In genomic region chr4:98677506-98677905, GRCm38 (mm10) we compare ENCODE assay signal across 37 mouse cellular contexts. TPM values are rescaled to one million over a fixed set of nuclear protein-coding genes. Genes with fewer than 3 reads are reported as not detected.
DNase-seq lines count a peak whose midpoint lies in the region; ATAC-seq and TF ChIP-seq lines count a peak whose summit lies in the region.
"Had no signal": no experiment of that assay in that cellular context is flagged by ENCODE, and none has a peak within 500 bp of the region (broad histone marks: within the 10 kb centered on the region; RNA-seq: fewer than 3 reads in every experiment).

No protein-coding gene starts in this region.

- peak; percentile 32; the same call in 1 of the 2 replicates for ATAC-seq in forebrain, embryonic 14.5 days
- no peak for ATAC-seq in forebrain, postnatal 0 days
- no peak for ATAC-seq in embryonic facial prominence, embryonic 11.5 days (replicated peaks; ENCODE audit: insufficient number of reproducible peaks, low FRiP score, low TSS enrichment, low read depth)
- ATAC-seq in midbrain, postnatal 0 days (ENCODE audit: low FRiP score): no peak
- ATAC-seq: hindbrain, embryonic 16.5 days; intestine, embryonic 15.5 days; midbrain, embryonic 16.5 days had no signal

- peaks cover 3% of the 10 kb centered on the region; the same call in 1 of the 2 replicates for H3K36me3 ChIP-seq in forebrain, embryonic 14.5 days (ENCODE audit: control insufficient read depth, insufficient read depth, low read length)
- no peaks in the 10 kb centered on the region for H3K36me3 ChIP-seq in forebrain, postnatal 0 days (ENCODE audit: insufficient read depth)
- H3K36me3 ChIP-seq in embryonic facial prominence, embryonic 11.5 days (replicated peaks; ENCODE audit: control insufficient read depth, insufficient read depth, low read depth, low read length): no peaks in the 10 kb centered on the region
- no peaks in the 10 kb centered on the region for H3K36me3 ChIP-seq in limb, embryonic 10.5 days
- H3K36me3 ChIP-seq in midbrain, postnatal 0 days (ENCODE audit: insufficient read depth, low read length): no peaks in the 10 kb centered on the region
- H3K36me3 ChIP-seq: forebrain, embryonic 12.5 days; G1E; heart, embryonic 15.5 days; intestine, embryonic 15.5 days; liver, embryonic 15.5 days; neural tube, embryonic 12.5 days had no signal

- TF ChIP-seq CTCF in forebrain, postnatal 0 days (IDR thresholded peaks at IDR 0.05; ENCODE audit: low read depth): no peak
- TF ChIP-seq CTCF in midbrain, postnatal 0 days (IDR thresholded peaks at IDR 0.05): no peak

- no peak overlapping the region for H3K4me2 ChIP-seq in forebrain, embryonic 14.5 days (ENCODE audit: low read length)
- no peak overlapping the region for H3K4me2 ChIP-seq in forebrain, postnatal 0 days (ENCODE audit: low read depth)
- H3K4me2 ChIP-seq in embryonic facial prominence, embryonic 11.5 days (ENCODE audit: low read depth, low read length): no peak overlapping the region
- H3K4me2 ChIP-seq in midbrain, postnatal 0 days (ENCODE audit: low read depth, low read length, poor library complexity, severe bottlenecking): no peak overlapping the region
- H3K4me2 ChIP-seq: forebrain, embryonic 12.5 days; heart, embryonic 15.5 days; intestine, embryonic 15.5 days; liver, embryonic 15.5 days; lung, embryonic 14.5 days; midbrain, embryonic 11.5 days; neural tube, embryonic 12.5 days had no signal

- no peak overlapping the region for H3K27ac ChIP-seq in forebrain, embryonic 14.5 days (ENCODE audit: low read depth, low read length)
- H3K27ac ChIP-seq in forebrain, postnatal 0 days (ENCODE audit: low read depth, low read length): no peak overlapping the region
- no peak overlapping the region for H3K27ac ChIP-seq in embryonic facial prominence, embryonic 11.5 days (replicated peaks; ENCODE audit: low read depth, low read length)
- peak overlapping the region; percentile 69; the same call in 1 of the 2 replicates for H3K27ac ChIP-seq in limb, embryonic 10.5 days
- no peak overlapping the region for H3K27ac ChIP-seq in midbrain, postnatal 0 days (ENCODE audit: low read depth, low read length)
- H3K27ac ChIP-seq: forebrain, embryonic 12.5 days; heart, embryonic 15.5 days; intestine, embryonic 15.5 days; liver, embryonic 15.5 days; neural tube, embryonic 12.5 days; stomach, postnatal 0 days had no signal

- H3K9ac ChIP-seq in forebrain, embryonic 14.5 days (ENCODE audit: low read length): no peak overlapping the region
- H3K9ac ChIP-seq in forebrain, postnatal 0 days: no peak overlapping the region
- H3K9ac ChIP-seq in embryonic facial prominence, embryonic 11.5 days (replicated peaks; ENCODE audit: low read length): no peak overlapping the region
- H3K9ac ChIP-seq in midbrain, postnatal 0 days (replicated peaks; ENCODE audit: low read length, poor library complexity, severe bottlenecking): no peak overlapping the region
- H3K9ac ChIP-seq: forebrain, embryonic 12.5 days; heart, embryonic 15.5 days; intestine, embryonic 15.5 days; liver, embryonic 15.5 days; lung, embryonic 14.5 days; neural tube, embryonic 12.5 days had no signal

- no peak overlapping the region for H3K4me3 ChIP-seq in forebrain, embryonic 14.5 days (ENCODE audit: low read depth, low read length)
- H3K4me3 ChIP-seq in forebrain, postnatal 0 days (ENCODE audit: low read depth, low read length): no peak overlapping the region
- H3K4me3 ChIP-seq in embryonic facial prominence, embryonic 11.5 days (ENCODE audit: low read depth, low read length): no peak overlapping the region
- no peak overlapping the region for H3K4me3 ChIP-seq in limb, embryonic 10.5 days
- H3K4me3 ChIP-seq in midbrain, postnatal 0 days (ENCODE audit: low read depth, low read length): no peak overlapping the region
- H3K4me3 ChIP-seq: erythroblast, embryonic 14.5 days; forebrain, embryonic 12.5 days; heart, embryonic 15.5 days; intestine, embryonic 15.5 days; liver, embryonic 15.5 days; myocyte; neural tube, embryonic 12.5 days had no signal

- H3K9me3 ChIP-seq in forebrain, embryonic 14.5 days (replicated peaks; ENCODE audit: control insufficient read depth, low read length): no peaks in the 10 kb centered on the region
- H3K9me3 ChIP-seq in forebrain, postnatal 0 days (ENCODE audit: low read length): no peaks in the 10 kb centered on the region
- no peaks in the 10 kb centered on the region for H3K9me3 ChIP-seq in embryonic facial prominence, embryonic 11.5 days (replicated peaks; ENCODE audit: control insufficient read depth, low read length)
- H3K9me3 ChIP-seq in limb, embryonic 10.5 days (replicated peaks): no peaks in the 10 kb centered on the region
- H3K9me3 ChIP-seq in midbrain, postnatal 0 days (ENCODE audit: low read length): no peaks in the 10 kb centered on the region
- H3K9me3 ChIP-seq: forebrain, embryonic 12.5 days; heart, embryonic 15.5 days; intestine, embryonic 15.5 days; liver, embryonic 15.5 days; neural tube, embryonic 12.5 days had no signal

- no peaks in the 10 kb centered on the region for H3K4me1 ChIP-seq in forebrain, embryonic 14.5 days (ENCODE audit: control insufficient read depth, insufficient read depth, low read length)
- H3K4me1 ChIP-seq in forebrain, postnatal 0 days (ENCODE audit: insufficient read depth): no peaks in the 10 kb centered on the region
- no peaks in the 10 kb centered on the region for H3K4me1 ChIP-seq in embryonic facial prominence, embryonic 11.5 days (ENCODE audit: control insufficient read depth, insufficient read depth, low read length)
- peaks cover 27% of the 10 kb centered on the region for H3K4me1 ChIP-seq in limb, embryonic 10.5 days
- no peaks in the 10 kb centered on the region for H3K4me1 ChIP-seq in midbrain, postnatal 0 days (ENCODE audit: insufficient read depth, low read length)
- H3K4me1 ChIP-seq: forebrain, embryonic 12.5 days; heart, embryonic 15.5 days; intestine, embryonic 15.5 days; liver, embryonic 15.5 days had no signal

- WGBS in forebrain, embryonic 14.5 days: 50% methylated on average over 9 of the region's 9 CpGs
- 52% methylated on average over 9 of the region's 9 CpGs for WGBS in forebrain, postnatal 0 days
- 29% methylated on average over 9 of the region's 9 CpGs for WGBS in embryonic facial prominence, embryonic 11.5 days
- 15% methylated on average over 9 of the region's 9 CpGs for WGBS in limb, embryonic 10.5 days
- WGBS in midbrain, postnatal 0 days: 75% methylated on average over 9 of the region's 9 CpGs

- H3K27me3 ChIP-seq in forebrain, embryonic 14.5 days (replicated peaks; ENCODE audit: control insufficient read depth, insufficient read depth, low read length): no peaks in the 10 kb centered on the region
- H3K27me3 ChIP-seq in forebrain, postnatal 0 days (ENCODE audit: insufficient read depth, low read length): no peaks in the 10 kb centered on the region
- H3K27me3 ChIP-seq in embryonic facial prominence, embryonic 11.5 days (ENCODE audit: control insufficient read depth, insufficient read depth, low read length): no peaks in the 10 kb centered on the region
- peaks cover 65% of the 10 kb centered on the region for H3K27me3 ChIP-seq in limb, embryonic 10.5 days (ENCODE audit: low read depth, poor library complexity, severe bottlenecking)
- H3K27me3 ChIP-seq in midbrain, postnatal 0 days (ENCODE audit: insufficient read depth, low read length): no peaks in the 10 kb centered on the region
- H3K27me3 ChIP-seq: forebrain, embryonic 12.5 days; heart, embryonic 15.5 days; intestine, embryonic 15.5 days; liver, embryonic 15.5 days; neural tube, embryonic 12.5 days had no signal

- DNase-seq in forebrain, embryonic 14.5 days (ENCODE audit: low spot score): peak; percentile 7
- no peak for DNase-seq in forebrain, postnatal 0 days
- DNase-seq in embryonic facial prominence, embryonic 11.5 days (ENCODE audit: low spot score): peak; percentile 71
- DNase-seq in limb, embryonic 10.5 days (ENCODE audit: low spot score): peak; percentile 45
- no peak for DNase-seq in lung, postnatal 4 days
- no peak for DNase-seq in midbrain, postnatal 0 days (ENCODE audit: low spot score)
- DNase-seq in yolk sac, embryonic 10.5 days (ENCODE audit: low spot score): no peak
- DNase-seq: adrenal gland, postnatal 10 days; cerebellum, adult 8-10 months; cerebellum, postnatal 36 days; gastrocnemius, postnatal 14 days; kidney, adult 2 months; layer of hippocampus, postnatal 36 days; liver; lung, embryonic 14.5 days; lung, postnatal 14 days; right cerebral cortex, postnatal 4 days; thymus, adult 18-20 months; thymus, postnatal 36 days had no signal

RNA-seq across cellular contexts. Expression of gene L1td1, which starts 49.0 kb away (rescaled TPM):
- polyA plus RNA-seq in forebrain, embryonic 14.5 days (2014; fragmentation: Nextera tagmentation; extraction: Ambion mirVana): 0.14 TPM in 1 of 2 replicates, not detected in the other
- not detected in 2 replicates for total RNA-seq in forebrain, postnatal 0 days (2014; rRNA removed)
- polyA plus RNA-seq in forebrain, postnatal 0 days (2015; fragmentation: Nextera tagmentation; extraction: Ambion mirVana): 0.05 TPM in 1 of 2 replicates, not detected in the other
- polyA plus RNA-seq in embryonic facial prominence, embryonic 11.5 days (2014; fragmentation: Nextera tagmentation; extraction: Ambion mirVana): 0.24 and 0.32 TPM in 2 replicates
- polyA plus RNA-seq in limb, embryonic 10.5 days (2016; fragmentation: Nextera tagmentation; extraction: Ambion mirVana): 0.61 TPM in 1 of 2 replicates, not detected in the other
- not detected in 2 replicates for total RNA-seq in midbrain, postnatal 0 days (2014; rRNA removed)
- not detected in 2 replicates for polyA plus RNA-seq in midbrain, postnatal 0 days (2015; fragmentation: Nextera tagmentation; extraction: Ambion mirVana)
- total RNA-seq: adrenal gland, postnatal 10 days; gastrocnemius, postnatal 14 days; granulocyte monocyte progenitor cell, adult 5-6 weeks; heart, postnatal 25 days; layer of hippocampus, postnatal 36 days; megakaryocyte progenitor cell, adult 5-6 weeks had no signal
- polyA plus RNA-seq: embryonic facial prominence, embryonic 14.5 days; erythroblast, embryonic 14.5 days; G1E; heart, embryonic 15.5 days; hindbrain, embryonic 16.5 days; kidney, adult 2 months; large intestine, adult 2 months; liver, embryonic 15.5 days; midbrain, embryonic 11.5 days; midbrain, embryonic 16.5 days; myocyte; neural tube, embryonic 12.5 days; spleen, adult 2 months; stomach, postnatal 0 days had no signal

Comparison
In these comparisons a context has a peak if more than half of its experiments do, and no peak if none do; other contexts are left out.
1. DNase-seq: peak in forebrain, embryonic 14.5 days (single experiment), embryonic facial prominence, embryonic 11.5 days (single experiment) and limb, embryonic 10.5 days (single experiment); none in forebrain, postnatal 0 days (single experiment), lung, postnatal 4 days (0 of 2), midbrain, postnatal 0 days (single experiment) and yolk sac, embryonic 10.5 days (single experiment).